Mouse (Mus musculus) left cerebral cortex, adult 2 months (tissue): Measurements from ENCODE around the gene Bicd1. TPM values are rescaled to one million over a fixed set of nuclear protein-coding genes. Genes with fewer than 3 reads are reported as not detected.

Experiments used
- DNase-seq, 2 experiments: peaks; one replicate each; pipeline ENCODE4 v3.0.0; 2021 to 2022; ENCODE audit warnings: low spot score in 2 of 2, mixed read lengths in 1 of 2; ENCODE audit errors: extremely low spot score in 1 of 2
- H3K27ac ChIP-seq: fragments of 200-600 bp; 2 replicates; pipeline ENCODE4 v1.8.1; 2022
- H3K4me3 ChIP-seq: fragments of 200-600 bp; 2 replicates; pipeline ENCODE4 v1.8.1; 2022
- CTCF ChIP-seq: fragments of 200-600 bp; IDR thresholded peaks from 2 replicates; pipeline ENCODE4 v1.8.1; 2022; ENCODE audit warnings: antibody characterized with exemption, mild to moderate bottlenecking, moderate library complexity
- intact Hi-C: fragments of 180-260 bp; cut with DNase I; formaldehyde crosslinking; loops from one replicate; pipeline ENCODE4 v1.15.1; 2025
- microRNA-seq, 2 experiments: library from miRNA; unstranded; fragments of <30 nt; microRNA quantifications; one replicate each; pipeline ENCODE4 v1.2.0; 2021
- total RNA-seq, 2 experiments: library from RNA; stranded (reverse); gene quantifications; 2 replicates each; pipeline ENCODE4 v1.2.3; 2021

Gene Bicd1
- total RNA-seq, 2 experiments from 2014 or later, result 47.9 to 50.7 TPM

DNA sequence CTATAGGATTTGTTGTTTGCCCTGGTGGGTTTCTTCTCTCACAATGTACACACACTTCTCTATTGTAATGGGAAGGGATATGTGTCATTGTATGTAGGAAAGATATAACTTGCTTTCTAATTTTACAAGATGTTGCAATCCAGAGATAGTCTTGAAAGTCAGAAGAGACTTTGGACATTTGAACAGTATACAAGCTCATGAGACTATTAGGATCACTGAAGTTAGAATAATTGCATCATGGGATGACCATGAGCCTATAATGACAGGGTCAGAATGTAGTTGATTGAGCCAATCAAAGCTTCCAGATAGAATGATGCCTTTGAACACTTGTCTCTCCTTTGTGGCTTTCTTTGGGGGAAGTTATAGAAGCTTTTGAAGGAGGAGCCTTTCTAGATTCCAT lies 171.4 kb downstream of the Bicd1 start:
- no peak for DNase-seq
- intact Hi-C loops, result no loop called here
- Histone ChIP-seq H3K4me3 (no peak overlapping the region), H3K27ac (no peak overlapping the region)
- TF ChIP-seq CTCF, result no peak

DNA sequence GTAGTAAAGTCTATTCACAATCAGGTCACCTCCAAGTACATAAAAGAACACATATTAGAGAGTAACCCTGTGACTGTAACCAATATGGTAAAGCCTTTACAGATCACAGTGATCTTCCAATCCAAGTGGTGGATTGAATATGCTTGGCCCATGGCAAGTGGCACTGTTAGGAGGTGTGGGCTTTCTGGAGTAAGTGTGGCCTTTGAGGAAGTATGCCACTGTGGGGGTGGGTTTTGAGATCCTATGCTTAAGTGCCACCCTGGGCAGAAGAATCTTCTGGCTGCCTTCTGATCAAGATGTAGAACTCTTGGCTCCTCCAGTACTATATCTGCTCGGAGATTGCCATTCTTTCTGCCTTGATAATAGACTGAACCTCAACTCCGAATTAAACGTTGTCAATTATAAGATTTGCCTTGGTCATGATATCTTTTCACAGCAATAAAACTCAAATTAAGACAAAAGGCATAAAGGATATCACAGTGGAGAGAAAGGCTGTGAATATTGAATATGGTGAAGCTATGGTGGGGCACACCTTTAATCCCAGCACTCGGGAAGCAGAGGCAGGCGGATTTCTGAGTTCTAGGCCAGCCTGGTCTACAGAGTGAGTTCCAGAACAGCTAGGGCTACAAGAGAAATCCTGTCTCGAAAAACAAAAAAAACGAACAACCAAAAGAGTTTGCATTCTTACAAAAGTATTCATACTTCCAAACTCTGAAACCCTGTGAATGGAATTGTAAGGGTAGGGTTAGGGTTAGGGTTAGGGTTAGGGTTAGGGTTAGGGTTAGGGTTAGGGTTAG lies 177.2 kb downstream of the Bicd1 start:
- Histone ChIP-seq H3K27ac (no peak overlapping the region), H3K4me3 (no peak overlapping the region)
- TF ChIP-seq CTCF, result no peak
- DNase-seq, result no peak
- intact Hi-C loops, result no loop called here

Small RNA genes within 50 kb of the gene (microRNA-seq; reads per million reads assigned to microRNA genes)
- 0 reads per million in 2 experiments for gene Gm24307

Other genes starting within 250 kb of the Bicd1 start
- gene Amn1, start 220.2 kb upstream of the Bicd1 start, total RNA-seq, result 10 to 100 TPM; 34.7 to 36.6 TPM
- gene Resf1, start 99.5 kb upstream of the Bicd1 start, total RNA-seq, result 10 to 100 TPM; 16.3 to 18.2 TPM